Mouse (Mus musculus) left cerebral cortex, postnatal 10 days (tissue): ENCODE results near the gene Serpinc1. TPM values are rescaled to one million over a fixed set of nuclear protein-coding genes. Genes with fewer than 3 reads are reported as not detected.
"Not testable (repeated sequence)": the region's sequence is repeated elsewhere in the genome, so short reads cannot be mapped to it uniquely, and the experiment has no call there.

Source experiments
- DNase-seq, 2 experiments: peaks; one replicate each; pipeline ENCODE4 v3.0.0; 2021 to 2022; ENCODE audit warnings: low spot score in 2 of 2, mixed read lengths in 1 of 2; ENCODE audit errors: extremely low spot score in 1 of 2
- intact Hi-C: fragments of 180-260 bp; cut with DNase I; formaldehyde crosslinking; loops from one replicate; pipeline ENCODE4 v1.15.1; 2025
- total RNA-seq, 2 experiments: library from RNA; stranded (reverse); gene quantifications; 2 replicates each; pipeline ENCODE4 v1.2.3; 2021

The Serpinc1 gene
- total RNA-seq, 2 experiments from 2014 or later = 0.11 to 0.24 TPM

GRCm38 (mm10) chr1:161008038-161008437 lies 29.7 kb downstream of the Serpinc1 start:
- DNase-seq = no peak

GRCm38 (mm10) chr1:161010436-161010835 lies 32.1 kb downstream of the Serpinc1 start:
- DNase-seq = no peak
- intact Hi-C loops = no loop called here

More at GRCm38 (mm10) chr1:161008038-161008437, 29.7 kb downstream of the Serpinc1 start:
- intact Hi-C loops = no loop called here

- intact Hi-C loops = no loop called here
- DNase-seq = no peak
These were observed 38.0 kb downstream of the Serpinc1 start for GRCm38 (mm10) chr1:161016378-161016777.

- intact Hi-C loops = loop anchor here (5.0 kb wide), 1 partner anchor 43 kb away; the partner anchor contains the start of gene Serpinc1
- no peak for DNase-seq
These were observed 41.7 kb downstream of the Serpinc1 start for GRCm38 (mm10) chr1:161020051-161020450.

GRCm38 (mm10) chr1:161025410-161026210 lies 47.2 kb downstream of the Serpinc1 start:
- intact Hi-C loops = no loop called here
- no peak for DNase-seq

- intact Hi-C loops = no loop called here
- DNase-seq = no peak
These were observed 48.8 kb downstream of the Serpinc1 start for GRCm38 (mm10) chr1:161027196-161027595.

GRCm38 (mm10) chr1:161028427-161028826 lies 50.0 kb downstream of the Serpinc1 start:
- intact Hi-C loops, DNase-seq: not testable (repeated sequence)

- DNase-seq = no peak
- intact Hi-C loops = no loop called here
These were observed 51.7 kb downstream of the Serpinc1 start for GRCm38 (mm10) chr1:161030058-161030457.

- intact Hi-C loops = no loop called here
- DNase-seq = no peak
These were observed 53.5 kb downstream of the Serpinc1 start for GRCm38 (mm10) chr1:161031881-161032280.

GRCm38 (mm10) chr1:161032345-161032744 lies 54.0 kb downstream of the Serpinc1 start:
- intact Hi-C loops = no loop called here
- DNase-seq = no peak

- intact Hi-C loops = no loop called here
- no peak for DNase-seq
These were observed 55.6 kb downstream of the Serpinc1 start for GRCm38 (mm10) chr1:161033856-161034434.

- intact Hi-C loops = no loop called here
- peak; percentile 99 for DNase-seq
These were observed 56.3 kb downstream of the Serpinc1 start, which contains the start of gene Zbtb37 for GRCm38 (mm10) chr1:161034435-161035280. Gene Zbtb37, minus strand, starts transcription at chr1:161034849.

GRCm38 (mm10) chr1:161035281-161035785 lies 56.9 kb downstream of the Serpinc1 start:
- DNase-seq = peak in 1 of 2 experiments; percentile 64
- intact Hi-C loops = no loop called here

- no peak for DNase-seq
- intact Hi-C loops = no loop called here
These were observed 57.5 kb downstream of the Serpinc1 start for GRCm38 (mm10) chr1:161035786-161036404.

GRCm38 (mm10) chr1:161036411-161036841 lies 58.0 kb downstream of the Serpinc1 start:
- intact Hi-C loops = no loop called here
- DNase-seq = no peak

GRCm38 (mm10) chr1:161037026-161037425 lies 58.6 kb downstream of the Serpinc1 start:
- intact Hi-C loops = no loop called here
- no peak for DNase-seq

GRCm38 (mm10) chr1:161037599-161037998 lies 59.2 kb downstream of the Serpinc1 start:
- intact Hi-C loops = no loop called here
- DNase-seq = no peak

GRCm38 (mm10) chr1:161038004-161038403 lies 59.6 kb downstream of the Serpinc1 start:
- no peak for DNase-seq
- intact Hi-C loops = no loop called here
